Mouse (Mus musculus) fat pad, adult 2 months (tissue): ENCODE results near the gene Vmn1r11.

Experiments used
- DNase-seq: peaks from one replicate; pipeline ENCODE4 v3.0.0-alpha.2; 2011; ENCODE audit warnings: low read depth, low spot score; ENCODE audit errors: extremely low read depth

Gene Vmn1r11

GRCm38 (mm10) chr6:57133155-57133554 is at the start of gene Vmn1r11:
Vmn1r11 (plus strand) TSS chr6:57133455.
- no peak for DNase-seq

GRCm38 (mm10) chr6:57106358-57106757 is 26.9 kb upstream of the Vmn1r11 start:
- DNase-seq = no peak

- no peak for DNase-seq
Measured at GRCm38 (mm10) chr6:57109154-57109553, 24.1 kb upstream of the Vmn1r11 start, which contains the start of gene Vmn1r10. Vmn1r10 (plus strand) TSS chr6:57109454.

- no peak for DNase-seq
Measured at GRCm38 (mm10) chr6:57156619-57157018, 23.4 kb downstream of the Vmn1r11 start, which contains the start of gene Vmn1r12. Vmn1r12 (plus strand) TSS chr6:57156919.
